Mouse (Mus musculus) MEL-GATA-1-ER (cell line): ENCODE measurements around the gene Gm13693.
"Not testable (repeated sequence)": the region's sequence is repeated elsewhere in the genome, so short reads cannot be mapped to it uniquely, and the experiment has no call there.

Source experiments
- DNase-seq: peaks from one replicate; pipeline ENCODE4 v3.0.0-alpha.2; 2012; ENCODE audit warnings: low read depth; ENCODE audit errors: extremely low read depth

Gene Gm13693

GRCm38 (mm10) chr2:83961203-83961602 lies at the start of gene Gm13693:
Gene Gm13693, plus strand, starts transcription at chr2:83961503.
- not testable (repeated sequence) for DNase-seq

- DNase-seq: peak; percentile 43
These were observed 31.7 kb upstream of the Gm13693 start for GRCm38 (mm10) chr2:83929478-83930088.

- no peak for DNase-seq
These were observed 20.4 kb upstream of the Gm13693 start, which contains the start of gene Zswim2 for GRCm38 (mm10) chr2:83940931-83941361. Gene Zswim2, minus strand, starts transcription at chr2:83941228.

- DNase-seq: no peak
These were observed 19.9 kb upstream of the Gm13693 start for GRCm38 (mm10) chr2:83941378-83941777.

- DNase-seq: no peak
These were observed 19.5 kb upstream of the Gm13693 start for GRCm38 (mm10) chr2:83941792-83942191.

GRCm38 (mm10) chr2:83955393-83955792 lies 5.9 kb upstream of the Gm13693 start, which contains the start of gene Gm13698:
Gene Gm13698, plus strand, starts transcription at chr2:83955693.
- not testable (repeated sequence) for DNase-seq

GRCm38 (mm10) chr2:83967013-83967412 lies 5.7 kb downstream of the Gm13693 start, which contains the start of gene Gm13695:
Gene Gm13695, plus strand, starts transcription at chr2:83967313.
- DNase-seq: not testable (repeated sequence)

- DNase-seq: not testable (repeated sequence)
These were observed 11.5 kb downstream of the Gm13693 start, which contains the start of gene Gm13696 for GRCm38 (mm10) chr2:83972823-83973222. Gene Gm13696, plus strand, starts transcription at chr2:83973123.

- DNase-seq: not testable (repeated sequence)
These were observed 17.3 kb downstream of the Gm13693 start, which contains the start of gene Gm13694 for GRCm38 (mm10) chr2:83978633-83979032. Gene Gm13694, plus strand, starts transcription at chr2:83978933.

GRCm38 (mm10) chr2:83984443-83984842 lies 23.1 kb downstream of the Gm13693 start, which contains the start of gene Gm13697:
Gene Gm13697, plus strand, starts transcription at chr2:83984743.
- not testable (repeated sequence) for DNase-seq

GRCm38 (mm10) chr2:83990253-83990652 lies 28.9 kb downstream of the Gm13693 start, which contains the start of gene Gm13691:
Gene Gm13691, plus strand, starts transcription at chr2:83990553.
- DNase-seq: not testable (repeated sequence)

GRCm38 (mm10) chr2:83993639-83994255 lies 32.4 kb downstream of the Gm13693 start:
- DNase-seq: not testable (repeated sequence)

GRCm38 (mm10) chr2:83994526-83994925 lies 33.2 kb downstream of the Gm13693 start:
- DNase-seq: not testable (repeated sequence)

GRCm38 (mm10) chr2:84008913-84009312 lies 47.6 kb downstream of the Gm13693 start:
- DNase-seq: no peak

GRCm38 (mm10) chr2:84009818-84010217 lies 48.5 kb downstream of the Gm13693 start:
- no peak for DNase-seq
